Mouse (Mus musculus): ENCODE measurements around the gene Pde4c.

- TF ChIP-seq CTCF (IDR thresholded peaks at IDR 0.05; ENCODE audit: borderline replicate concordance, extremely low read depth, insufficient read depth, insufficient read length) (no peak), POLR2A (IDR thresholded peaks at IDR 0.05; ENCODE audit: borderline replicate concordance, extremely low read depth, insufficient read depth, insufficient read length, poor library complexity, severe bottlenecking) (no peak)
Observed at GRCm38 (mm10) chr8:70780093-70780492, 56.6 kb downstream of the Pde4c start.

All from brain, embryonic 14.5 days (tissue).